Mouse (Mus musculus) CH12.LX (cell line): Measurements from ENCODE around the gene Dlg1. TPM values are rescaled to one million over a fixed set of nuclear protein-coding genes. Genes with fewer than 3 reads are reported as not detected.

ENCODE experiments used
- DNase-seq: peaks from one replicate; pipeline ENCODE4 v3.0.0-alpha.2; 2013; ENCODE audit errors: extremely low read depth
- H3K27ac ChIP-seq: 2 replicates; pipeline ENCODE4 v1.5.1; 2012; ENCODE audit warnings: low read depth, mild to moderate bottlenecking, control low read depth, moderate library complexity; ENCODE audit not compliant: insufficient read depth
- H3K27me3 ChIP-seq: replicated peaks from 2 replicates; pipeline ENCODE3; 2012; ENCODE audit warnings: inconsistent platforms
- H3K36me3 ChIP-seq, 2 experiments: replicated peaks in 1 of 2; 2 replicates each; pipeline versions ENCODE3 to v1.6.1; 2012; ENCODE audit warnings: inconsistent platforms in 1 of 2, low read length in 1 of 2, mild to moderate bottlenecking in 1 of 2, mixed read lengths in 1 of 2, moderate library complexity in 1 of 2; ENCODE audit not compliant: control insufficient read depth in 1 of 2, insufficient read depth in 1 of 2
- H3K4me1 ChIP-seq, 2 experiments: 2 replicates each; pipeline ENCODE4 v1.6.1; 2012; ENCODE audit warnings: inconsistent platforms in 1 of 2, moderate library complexity in 1 of 2; ENCODE audit not compliant: insufficient read depth in 2 of 2, control insufficient read depth in 1 of 2
- H3K4me2 ChIP-seq: 2 replicates; pipeline ENCODE4 v1.6.1; 2012; ENCODE audit warnings: low read depth, mild to moderate bottlenecking, control low read depth; ENCODE audit not compliant: poor library complexity, insufficient read depth, severe bottlenecking
- H3K4me3 ChIP-seq, 3 experiments: fragments of 150-350 bp in 1 of 3; sonication (generic) in 1 of 3; replicated peaks in 1 of 3; 2 replicates each; pipeline versions ENCODE3 to v1.5.1; 2011 to 2012; ENCODE audit warnings: low read depth in 2 of 3, low read length in 2 of 3, mild to moderate bottlenecking in 2 of 3, moderate library complexity in 2 of 3, control low read depth in 1 of 3, improper control_type of control experiment in 1 of 3, inconsistent platforms in 1 of 3, mixed read lengths in 1 of 3; ENCODE audit not compliant: poor library complexity in 1 of 3
- H3K79me2 ChIP-seq: replicated peaks from 2 replicates; pipeline ENCODE4 v1.6.1; 2012; ENCODE audit warnings: mild to moderate bottlenecking, moderate library complexity; ENCODE audit not compliant: control insufficient read depth, poor library complexity, insufficient read depth, severe bottlenecking; ENCODE audit errors: extremely low read depth
- H3K9ac ChIP-seq: 2 replicates; pipeline ENCODE4 v1.6.1; 2012; ENCODE audit warnings: low read depth, mild to moderate bottlenecking, control low read depth, moderate library complexity; ENCODE audit not compliant: insufficient read depth
- H3K9me3 ChIP-seq: replicated peaks from 2 replicates; pipeline ENCODE3; 2012; ENCODE audit warnings: low read length, inconsistent platforms, mixed read lengths
- BHLHE40 ChIP-seq: IDR thresholded peaks from 2 replicates; pipeline ENCODE4 v1.6.1; 2011; ENCODE audit warnings: mild to moderate bottlenecking, low read depth, low read length, improper control_type of control experiment
- CHD2 ChIP-seq: IDR thresholded peaks from 2 replicates; pipeline ENCODE4 v1.6.1; 2011; ENCODE audit warnings: low read length, improper control_type of control experiment
- CTCF ChIP-seq, 2 experiments: IDR thresholded peaks in 1 of 2; conservative IDR thresholded peaks in 1 of 2; 2 replicates each; pipeline ENCODE4 v1.5.1; 2011 to 2012; ENCODE audit warnings: low read depth in 2 of 2, low read length in 2 of 2, improper control_type of control experiment in 1 of 2, inconsistent platforms in 1 of 2, mild to moderate bottlenecking in 1 of 2, moderate library complexity in 1 of 2
- ELF1 ChIP-seq: IDR thresholded peaks from 2 replicates; pipeline ENCODE4 v1.6.1; 2014; ENCODE audit warnings: low read depth, mild to moderate bottlenecking, inconsistent platforms, low read length, improper control_type of control experiment
- EP300 ChIP-seq: IDR thresholded peaks from 2 replicates; pipeline ENCODE4 v1.6.1; 2011; ENCODE audit warnings: low read length, improper control_type of control experiment
- ETS1 ChIP-seq: conservative IDR thresholded peaks from 2 replicates; pipeline ENCODE4 v1.6.1; 2012; ENCODE audit warnings: low read depth, mild to moderate bottlenecking, inconsistent platforms, low read length, improper control_type of control experiment, moderate library complexity
- HCFC1 ChIP-seq: IDR thresholded peaks from 2 replicates; pipeline ENCODE4 v1.6.1; 2012; ENCODE audit warnings: low read depth, mild to moderate bottlenecking, inconsistent platforms, low read length, improper control_type of control experiment
- IRF4 ChIP-seq: IDR thresholded peaks from 2 replicates; pipeline ENCODE4 v1.6.1; 2014; ENCODE audit warnings: low read depth, mild to moderate bottlenecking, inconsistent platforms, low read length, improper control_type of control experiment
- JUN ChIP-seq: IDR thresholded peaks from 2 replicates; pipeline ENCODE4 v1.6.1; 2011; ENCODE audit warnings: low read depth, mild to moderate bottlenecking, low read length, improper control_type of control experiment, moderate library complexity; ENCODE audit not compliant: insufficient read depth
- JUND ChIP-seq: conservative IDR thresholded peaks from 2 replicates; pipeline ENCODE4 v1.6.1; 2011; ENCODE audit warnings: low read depth, low read length, improper control_type of control experiment
- KAT2A ChIP-seq: IDR thresholded peaks from 2 replicates; pipeline ENCODE4 v1.6.1; 2012; ENCODE audit warnings: low read length, improper control_type of control experiment, inconsistent platforms; ENCODE audit not compliant: insufficient replicate concordance
- MAFK ChIP-seq: IDR thresholded peaks from 2 replicates; pipeline ENCODE4 v1.6.1; 2011; ENCODE audit warnings: low read length, improper control_type of control experiment; ENCODE audit not compliant: insufficient replicate concordance
- MAX ChIP-seq: IDR thresholded peaks from 2 replicates; pipeline ENCODE4 v1.6.1; 2011; ENCODE audit warnings: low read length, improper control_type of control experiment
- MAZ ChIP-seq: IDR thresholded peaks from 2 replicates; pipeline ENCODE4 v1.6.1; 2012; ENCODE audit warnings: low read depth, mild to moderate bottlenecking, inconsistent platforms, low read length, improper control_type of control experiment, moderate library complexity
- MEF2A ChIP-seq: IDR thresholded peaks from 2 replicates; pipeline ENCODE4 v1.6.1; 2014; ENCODE audit warnings: low read depth, mild to moderate bottlenecking, inconsistent platforms, low read length, improper control_type of control experiment, borderline replicate concordance
- MXI1 ChIP-seq: IDR thresholded peaks from 2 replicates; pipeline ENCODE4 v1.6.1; 2011; ENCODE audit warnings: mild to moderate bottlenecking, low read depth, low read length, improper control_type of control experiment
- MYC ChIP-seq: IDR thresholded peaks from 2 replicates; pipeline ENCODE4 v1.6.1; 2011; ENCODE audit warnings: low read depth, mild to moderate bottlenecking, improper control_type of control experiment, low read length
- NELFE ChIP-seq: IDR thresholded peaks from 2 replicates; pipeline ENCODE4 v1.6.1; 2011; ENCODE audit warnings: low read depth, low read length, improper control_type of control experiment
- NRF1 ChIP-seq: IDR thresholded peaks from 2 replicates; pipeline ENCODE4 v1.6.1; 2014; ENCODE audit warnings: low read depth, mild to moderate bottlenecking, inconsistent platforms, low read length, improper control_type of control experiment, moderate library complexity
- PAX5 ChIP-seq: IDR thresholded peaks from 2 replicates; pipeline ENCODE4 v1.6.1; 2012; ENCODE audit warnings: low read length, inconsistent platforms, mixed read lengths
- POLR2A ChIP-seq: IDR thresholded peaks from 2 replicates; pipeline ENCODE4 v1.6.1; 2011; ENCODE audit warnings: low read depth, mild to moderate bottlenecking, improper control_type of control experiment, low read length
- RCOR1 ChIP-seq: conservative IDR thresholded peaks from 2 replicates; pipeline ENCODE4 v1.6.1; 2012; ENCODE audit warnings: low read depth, mild to moderate bottlenecking, inconsistent platforms, low read length, improper control_type of control experiment
- SIN3A ChIP-seq: IDR thresholded peaks from 2 replicates; pipeline ENCODE4 v1.6.1; 2012; ENCODE audit warnings: low read length, improper control_type of control experiment, inconsistent platforms
- SMC3 ChIP-seq: IDR thresholded peaks from 2 replicates; pipeline ENCODE4 v1.6.1; 2011; ENCODE audit warnings: low read depth, low read length, improper control_type of control experiment
- TBP ChIP-seq: conservative IDR thresholded peaks from 2 replicates; pipeline ENCODE4 v1.6.1; 2011; ENCODE audit warnings: low read depth, low read length, improper control_type of control experiment
- TCF12 ChIP-seq: IDR thresholded peaks from 2 replicates; pipeline ENCODE4 v1.6.1; 2014; ENCODE audit warnings: low read depth, mild to moderate bottlenecking, inconsistent platforms, low read length, improper control_type of control experiment
- UBTF ChIP-seq: IDR thresholded peaks from 2 replicates; pipeline ENCODE4 v1.6.1; 2012; ENCODE audit warnings: low read depth, mild to moderate bottlenecking, inconsistent platforms, low read length, improper control_type of control experiment, moderate library complexity
- USF1 ChIP-seq: IDR thresholded peaks from 2 replicates; pipeline ENCODE4 v1.6.1; 2014; ENCODE audit warnings: low read depth, mild to moderate bottlenecking, inconsistent platforms, low read length, improper control_type of control experiment
- USF2 ChIP-seq: conservative IDR thresholded peaks from 2 replicates; pipeline ENCODE4 v1.6.1; 2011; ENCODE audit warnings: low read depth, low read length, improper control_type of control experiment
- ZC3H11A ChIP-seq: IDR thresholded peaks from 2 replicates; pipeline ENCODE4 v1.6.1; 2012; ENCODE audit warnings: low read depth, mild to moderate bottlenecking, inconsistent platforms, low read length, improper control_type of control experiment
- ZKSCAN1 ChIP-seq: IDR thresholded peaks from 2 replicates; pipeline ENCODE4 v1.6.1; 2012; ENCODE audit warnings: low read depth, inconsistent platforms, low read length, improper control_type of control experiment, borderline replicate concordance
- ZMIZ1 ChIP-seq: IDR thresholded peaks from 2 replicates; pipeline ENCODE4 v1.6.1; 2012; ENCODE audit warnings: low read depth, mild to moderate bottlenecking, inconsistent platforms, low read length, improper control_type of control experiment
- ZNF384 ChIP-seq: IDR thresholded peaks from 2 replicates; pipeline ENCODE4 v1.6.1; 2012; ENCODE audit warnings: low read depth, low read length, improper control_type of control experiment, inconsistent platforms
- dilution Hi-C: fragments of 300-500 bp; cut with MboI; formaldehyde crosslinking; loops from 2 replicates; pipeline ENCODE4 v1.14.3; 2020; ENCODE audit warnings: low sequenced_read_pairs; ENCODE audit not compliant: extremely low pct_unique_long_range_greater_than_20kb, extremely low pct_ligation_motif_present
- in situ Hi-C: fragments of 300-500 bp; cut with MboI; formaldehyde crosslinking; loops from 3 replicates; pipeline ENCODE4 v1.14.3; 2019; ENCODE audit warnings: low sequenced_read_pairs, low pct_ligation_motif_present, low pct_unique_long_range_greater_than_20kb, mixed read lengths
- polyA plus RNA-seq: library from polyadenylated mRNA; unstranded; fragments of >175 nt; gene quantifications from 2 replicates; pipeline ENCODE4 v1.2.1, GENCODE M21; 2012; ENCODE audit warnings: low read depth; ENCODE audit not compliant: insufficient read length
- total RNA-seq, 2 experiments: library from RNA; depleted of rRNA; stranded (reverse); fragments of 300-350 nt in 1 of 2; fragments of >200 nt in 1 of 2; gene quantifications; 2 replicates each; pipeline ENCODE4 v1.2.3; 2012 to 2014

The Dlg1 gene
- total and polyA plus RNA-seq, 3 experiments = 29.0 to 47.9 (median 37.4) TPM

DNA sequence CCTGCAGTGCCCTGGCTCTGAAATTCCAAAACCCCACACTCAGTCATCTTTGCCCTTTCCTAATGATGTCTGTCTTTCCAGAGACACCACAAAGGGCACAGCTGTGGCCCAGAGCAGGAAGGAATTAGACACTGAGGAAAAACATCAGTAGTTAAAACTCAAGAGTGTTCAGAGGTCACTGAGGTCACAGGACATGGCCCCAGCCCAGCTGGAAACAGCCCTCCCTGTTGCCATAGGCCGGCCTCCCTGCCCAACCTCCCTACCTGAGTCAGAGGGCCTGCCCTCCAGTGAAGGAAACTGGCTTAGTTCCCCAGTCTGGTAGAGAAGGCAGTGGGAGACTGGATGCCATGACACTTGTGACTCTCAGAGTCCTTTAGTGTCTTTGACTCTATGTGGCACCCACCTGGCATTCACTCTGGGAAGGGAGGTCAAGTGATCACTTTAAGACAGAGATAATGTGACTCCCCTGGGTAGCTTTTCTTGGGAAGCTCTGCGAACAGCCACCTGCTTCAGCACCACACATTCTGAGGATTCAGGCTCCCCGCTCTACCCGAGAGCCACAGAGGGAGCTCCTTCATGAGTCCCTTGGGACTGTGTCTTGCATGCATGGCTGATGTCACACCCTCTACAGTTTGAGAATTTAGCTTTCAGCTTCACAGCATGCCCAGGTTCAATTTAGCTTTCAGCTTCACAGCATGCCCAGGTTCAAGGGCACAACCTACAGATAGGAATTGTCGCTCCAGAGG lies 230.3 kb downstream of the Dlg1 start:
- dilution Hi-C loops = no loop called here
- Histone ChIP-seq H3K4me3 (peak overlapping the region in 1 of 3 experiments; percentile 4), H3K4me2 (peak overlapping the region; percentile 19; the same call in 1 of the 2 replicates), H3K9ac (no peak overlapping the region), H3K36me3 (no peaks in the 10 kb centered on the region), H3K9me3 (no peaks in the 10 kb centered on the region), H3K79me2 (no peaks in the 10 kb centered on the region), H3K4me1 (peaks cover 23 to 46% of the 10 kb centered on the region in 2 experiments), H3K27ac (no peak overlapping the region), H3K27me3 (no peaks in the 10 kb centered on the region)
- DNase-seq = peak; percentile 87
- in situ Hi-C loops = no loop called here
- TF ChIP-seq BHLHE40 = peak; percentile 61
- no peak; the same call in 1 of the 2 replicates for TF ChIP-seq SMC3
- peak; percentile 36; the same call in 1 of the 2 replicates for TF ChIP-seq MAX
- no peak for TF ChIP-seq ZMIZ1
- TF ChIP-seq KAT2A = 0 out of 2 replicates have a peak, but pooled peaks have one; percentile 36
- no peak for TF ChIP-seq MAFK
- no peak for TF ChIP-seq ZNF384
- TF ChIP-seq HCFC1 = no peak
- TF ChIP-seq POLR2A = no peak
- no peak for TF ChIP-seq USF2
- TF ChIP-seq CTCF (conservative IDR thresholded peaks at IDR 0.05 in 1 of 2, IDR thresholded peaks at IDR 0.05 in 1 of 2; ENCODE audit: low read depth in 2 of 2, low read length in 2 of 2) = 0 out of 4 replicates have a peak, but pooled peaks of 1 of the 2 experiments have one; percentile 14
- 0 out of 2 replicates have a peak, but pooled peaks have one; percentile 14 for TF ChIP-seq TBP
- TF ChIP-seq MEF2A = 0 out of 2 replicates have a peak, but pooled peaks have one; percentile 39
- no peak; the same call in 1 of the 2 replicates for TF ChIP-seq EP300
- TF ChIP-seq ZKSCAN1 = no peak
- no peak for TF ChIP-seq JUN
- no peak for TF ChIP-seq PAX5
- TF ChIP-seq USF1 = no peak
- TF ChIP-seq IRF4 = 0 out of 2 replicates have a peak, but pooled peaks have one; percentile 10
- peak; percentile 50; the same call in 1 of the 2 replicates for TF ChIP-seq SIN3A
- TF ChIP-seq MAZ = 0 out of 2 replicates have a peak, but pooled peaks have one; percentile 38
- no peak for TF ChIP-seq RCOR1
- TF ChIP-seq MXI1 = peak; percentile 63; the same call in 1 of the 2 replicates
- no peak for TF ChIP-seq TCF12
- TF ChIP-seq UBTF = no peak
- TF ChIP-seq ETS1 = peak; percentile 51; the same call in 1 of the 2 replicates
- no peak for TF ChIP-seq NRF1
- TF ChIP-seq CHD2 = no peak
- TF ChIP-seq JUND = peak; percentile 30; the same call in 1 of the 2 replicates
- TF ChIP-seq NELFE = no peak
- 0 out of 2 replicates have a peak, but pooled peaks have one; percentile 50 for TF ChIP-seq MYC
- no peak for TF ChIP-seq ZC3H11A
- TF ChIP-seq ELF1 = no peak
